Mouse (Mus musculus): ENCODE results near the gene Spata25.

DNA sequence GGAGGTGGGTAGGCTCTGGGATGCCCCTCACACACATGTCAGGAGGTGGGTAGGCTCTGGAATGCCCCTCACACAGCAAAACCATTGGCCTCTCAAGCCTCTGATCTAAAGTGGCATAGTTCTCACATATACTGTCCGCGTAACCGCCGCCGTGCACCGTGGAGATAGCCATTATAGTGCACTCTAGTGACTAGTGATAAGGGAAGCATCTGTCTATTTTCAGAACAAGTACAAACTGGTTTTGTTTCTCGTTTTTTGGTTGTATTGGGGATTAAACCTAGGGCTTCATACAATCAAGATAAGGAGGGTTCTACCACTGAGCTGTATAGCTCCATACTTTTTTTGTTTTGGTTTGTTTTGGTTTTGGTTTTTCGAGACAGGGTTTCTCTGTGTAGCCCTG, 12.5 kb downstream of the Spata25 start:
- TF ChIP-seq CTCF (IDR thresholded peaks at IDR 0.05; ENCODE audit: low read depth, low read length), result no peak
- TF ChIP-seq POLR2A (IDR thresholded peaks at IDR 0.05; ENCODE audit: borderline replicate concordance, low read depth, low read length), result no peak
